Mouse (Mus musculus): ENCODE results near the gene Hydin. TPM values are rescaled to one million over a fixed set of nuclear protein-coding genes. Genes with fewer than 3 reads are reported as not detected.
"Not testable (repeated sequence)": the region's sequence is repeated elsewhere in the genome, so short reads cannot be mapped to it uniquely, and the experiment has no call there.

Hydin gene
- polyA plus RNA-seq, 1 experiment from 2014 or later = 0.89 TPM

- H3K4me1 ChIP-seq = peaks cover 11% of the 10 kb centered on the region
- H3K36me3 ChIP-seq = no peaks in the 10 kb centered on the region
- 10% methylated on average over 12 of the region's 12 CpGs for WGBS
- H3K4me3 ChIP-seq (replicated peaks) = peak overlapping the region; percentile 41
- H3K9ac ChIP-seq = no peak overlapping the region
- ATAC-seq (ENCODE audit: insufficient number of reproducible peaks, low FRiP score, low TSS enrichment, low read depth) = no peak
- H3K4me2 ChIP-seq (replicated peaks) = peak overlapping the region; percentile 74
- H3K9me3 ChIP-seq (replicated peaks) = no peaks in the 10 kb centered on the region
- no peaks in the 10 kb centered on the region for H3K27me3 ChIP-seq
- H3K27ac ChIP-seq (replicated peaks) = no peak overlapping the region
Measured at GRCm38 (mm10) chr8:110267268-110267667, 491 bp downstream of the Hydin start.

- H3K27ac ChIP-seq (replicated peaks) = no peak overlapping the region
- no peak overlapping the region for H3K4me2 ChIP-seq (replicated peaks)
- H3K9me3 ChIP-seq (replicated peaks) = no peaks in the 10 kb centered on the region
- H3K27me3 ChIP-seq = no peaks in the 10 kb centered on the region; the same call in 1 of the 2 replicates
- no peak overlapping the region for H3K4me3 ChIP-seq (replicated peaks)
- no peak overlapping the region for H3K9ac ChIP-seq
- no peaks in the 10 kb centered on the region for H3K36me3 ChIP-seq
- no peak for ATAC-seq (ENCODE audit: insufficient number of reproducible peaks, low FRiP score, low TSS enrichment, low read depth)
- peaks cover 11% of the 10 kb centered on the region for H3K4me1 ChIP-seq
- WGBS = 87% methylated on average over 4 of the region's 4 CpGs
Measured at GRCm38 (mm10) chr8:110270659-110271058, 3.9 kb downstream of the Hydin start.

- Histone ChIP-seq H3K9ac (no peak overlapping the region), H3K27ac (replicated peaks) (no peak overlapping the region), H3K9me3 (replicated peaks) (no peaks in the 10 kb centered on the region), H3K4me1 (no peaks in the 10 kb centered on the region), H3K4me2 (replicated peaks) (no peak overlapping the region), H3K36me3 (no peaks in the 10 kb centered on the region), H3K27me3 (no peaks in the 10 kb centered on the region; the same call in 1 of the 2 replicates), H3K4me3 (replicated peaks) (no peak overlapping the region)
- WGBS = 73% methylated on average over 2 of the region's 2 CpGs
- ATAC-seq (ENCODE audit: insufficient number of reproducible peaks, low FRiP score, low TSS enrichment, low read depth) = no peak
Measured at GRCm38 (mm10) chr8:110273394-110273793, 6.6 kb downstream of the Hydin start.

- no peaks in the 10 kb centered on the region; the same call in 1 of the 2 replicates for H3K27me3 ChIP-seq
- H3K27ac ChIP-seq (replicated peaks) = no peak overlapping the region
- no peaks in the 10 kb centered on the region for H3K36me3 ChIP-seq
- no peak for ATAC-seq (ENCODE audit: insufficient number of reproducible peaks, low FRiP score, low TSS enrichment, low read depth)
- no peaks in the 10 kb centered on the region for H3K9me3 ChIP-seq (replicated peaks)
- H3K4me1 ChIP-seq = no peaks in the 10 kb centered on the region
- H3K4me3 ChIP-seq (replicated peaks) = no peak overlapping the region
- no peak overlapping the region for H3K9ac ChIP-seq
- WGBS = 47% methylated on average over 21 of the region's 21 CpGs
- H3K4me2 ChIP-seq (replicated peaks) = peak overlapping the region; percentile 15; the same call in 1 of the 2 replicates
Measured at GRCm38 (mm10) chr8:110275465-110276258, 8.9 kb downstream of the Hydin start.

GRCm38 (mm10) chr8:110276259-110276560 is 9.4 kb downstream of the Hydin start:
- Histone ChIP-seq H3K36me3 (no peaks in the 10 kb centered on the region), H3K4me2 (replicated peaks) (no peak overlapping the region), H3K9me3 (replicated peaks) (no peaks in the 10 kb centered on the region), H3K4me3 (replicated peaks) (no peak overlapping the region), H3K27me3 (no peaks in the 10 kb centered on the region; the same call in 1 of the 2 replicates), H3K9ac (no peak overlapping the region), H3K4me1 (no peaks in the 10 kb centered on the region), H3K27ac (replicated peaks) (no peak overlapping the region)
- WGBS = 76% methylated on average over 1 of the region's 1 CpGs
- ATAC-seq (ENCODE audit: insufficient number of reproducible peaks, low FRiP score, low TSS enrichment, low read depth) = no peak

- no peak overlapping the region for H3K4me2 ChIP-seq (replicated peaks)
- ATAC-seq (ENCODE audit: insufficient number of reproducible peaks, low FRiP score, low TSS enrichment, low read depth) = no peak
- H3K9me3 ChIP-seq (replicated peaks) = no peaks in the 10 kb centered on the region
- WGBS = 82% methylated on average over 2 of the region's 2 CpGs
- H3K27me3 ChIP-seq = no peaks in the 10 kb centered on the region; the same call in 1 of the 2 replicates
- no peaks in the 10 kb centered on the region for H3K4me1 ChIP-seq
- H3K9ac ChIP-seq = no peak overlapping the region
- H3K4me3 ChIP-seq (replicated peaks) = no peak overlapping the region
- no peaks in the 10 kb centered on the region for H3K36me3 ChIP-seq
- no peak overlapping the region for H3K27ac ChIP-seq (replicated peaks)
Measured at GRCm38 (mm10) chr8:110312715-110313114, 45.9 kb downstream of the Hydin start.

GRCm38 (mm10) chr8:110315826-110316225 is 49.0 kb downstream of the Hydin start:
- H3K36me3 ChIP-seq = no peaks in the 10 kb centered on the region
- no peak overlapping the region for H3K4me2 ChIP-seq (replicated peaks)
- H3K4me3 ChIP-seq (replicated peaks) = no peak overlapping the region
- 50% methylated on average over 7 of the region's 7 CpGs for WGBS
- H3K9ac ChIP-seq = no peak overlapping the region
- no peak for ATAC-seq (ENCODE audit: insufficient number of reproducible peaks, low FRiP score, low TSS enrichment, low read depth)
- H3K27me3 ChIP-seq = no peaks in the 10 kb centered on the region; the same call in 1 of the 2 replicates
- no peaks in the 10 kb centered on the region for H3K9me3 ChIP-seq (replicated peaks)
- no peaks in the 10 kb centered on the region for H3K4me1 ChIP-seq
- no peak overlapping the region for H3K27ac ChIP-seq (replicated peaks)

GRCm38 (mm10) chr8:110319586-110319985 is 52.8 kb downstream of the Hydin start:
- no peak overlapping the region for H3K4me3 ChIP-seq (replicated peaks)
- H3K27me3 ChIP-seq = no peaks in the 10 kb centered on the region; the same call in 1 of the 2 replicates
- H3K36me3 ChIP-seq = no peaks in the 10 kb centered on the region
- WGBS = 81% methylated on average over 4 of the region's 4 CpGs
- H3K9ac ChIP-seq = no peak overlapping the region
- H3K4me2 ChIP-seq (replicated peaks) = no peak overlapping the region
- no peaks in the 10 kb centered on the region for H3K9me3 ChIP-seq (replicated peaks)
- no peak overlapping the region for H3K27ac ChIP-seq (replicated peaks)
- H3K4me1 ChIP-seq = no peaks in the 10 kb centered on the region
- no peak for ATAC-seq (ENCODE audit: insufficient number of reproducible peaks, low FRiP score, low TSS enrichment, low read depth)

GRCm38 (mm10) chr8:110321446-110321845 is 54.7 kb downstream of the Hydin start:
- H3K4me1 ChIP-seq = no peaks in the 10 kb centered on the region
- H3K4me2 ChIP-seq (replicated peaks) = no peak overlapping the region
- H3K9me3 ChIP-seq (replicated peaks) = no peaks in the 10 kb centered on the region
- no peak for ATAC-seq (ENCODE audit: insufficient number of reproducible peaks, low FRiP score, low TSS enrichment, low read depth)
- no peaks in the 10 kb centered on the region for H3K27me3 ChIP-seq
- H3K4me3 ChIP-seq (replicated peaks) = no peak overlapping the region
- WGBS = 82% methylated on average over 2 of the region's 2 CpGs
- H3K9ac ChIP-seq = no peak overlapping the region
- no peak overlapping the region for H3K27ac ChIP-seq (replicated peaks)
- no peaks in the 10 kb centered on the region for H3K36me3 ChIP-seq

- Histone ChIP-seq H3K27me3 (no peaks in the 10 kb centered on the region), H3K9ac (no peak overlapping the region), H3K27ac (replicated peaks) (no peak overlapping the region), H3K4me2 (replicated peaks) (no peak overlapping the region), H3K36me3 (no peaks in the 10 kb centered on the region), H3K4me1 (no peaks in the 10 kb centered on the region), H3K9me3 (replicated peaks) (no peaks in the 10 kb centered on the region), H3K4me3 (replicated peaks) (no peak overlapping the region)
- no peak for ATAC-seq (ENCODE audit: insufficient number of reproducible peaks, low FRiP score, low TSS enrichment, low read depth)
- WGBS = 68% methylated on average over 10 of the region's 10 CpGs
Measured at GRCm38 (mm10) chr8:110323981-110324574, 57.3 kb downstream of the Hydin start.

- not testable (repeated sequence) for ATAC-seq (ENCODE audit: insufficient number of reproducible peaks, low FRiP score, low TSS enrichment, low read depth); H3K36me3 ChIP-seq; H3K27ac ChIP-seq (replicated peaks); H3K4me2 ChIP-seq (replicated peaks); H3K4me1 ChIP-seq; H3K4me3 ChIP-seq (replicated peaks); H3K9me3 ChIP-seq (replicated peaks); H3K9ac ChIP-seq; H3K27me3 ChIP-seq
Measured at GRCm38 (mm10) chr8:110327120-110327519, 60.3 kb downstream of the Hydin start.

GRCm38 (mm10) chr8:110333376-110333775 is 66.6 kb downstream of the Hydin start:
- H3K4me1 ChIP-seq = no peaks in the 10 kb centered on the region
- H3K4me2 ChIP-seq (replicated peaks) = no peak overlapping the region
- 61% methylated on average over 7 of the region's 7 CpGs for WGBS
- H3K9ac ChIP-seq = no peak overlapping the region
- H3K27ac ChIP-seq (replicated peaks) = no peak overlapping the region
- no peak overlapping the region for H3K4me3 ChIP-seq (replicated peaks)
- no peak for ATAC-seq (ENCODE audit: insufficient number of reproducible peaks, low FRiP score, low TSS enrichment, low read depth)
- no peaks in the 10 kb centered on the region for H3K36me3 ChIP-seq
- H3K27me3 ChIP-seq = no peaks in the 10 kb centered on the region
- no peaks in the 10 kb centered on the region for H3K9me3 ChIP-seq (replicated peaks)
